8 mouse cellular contexts compared by ENCODE assay signal in the genomic region with DNA sequence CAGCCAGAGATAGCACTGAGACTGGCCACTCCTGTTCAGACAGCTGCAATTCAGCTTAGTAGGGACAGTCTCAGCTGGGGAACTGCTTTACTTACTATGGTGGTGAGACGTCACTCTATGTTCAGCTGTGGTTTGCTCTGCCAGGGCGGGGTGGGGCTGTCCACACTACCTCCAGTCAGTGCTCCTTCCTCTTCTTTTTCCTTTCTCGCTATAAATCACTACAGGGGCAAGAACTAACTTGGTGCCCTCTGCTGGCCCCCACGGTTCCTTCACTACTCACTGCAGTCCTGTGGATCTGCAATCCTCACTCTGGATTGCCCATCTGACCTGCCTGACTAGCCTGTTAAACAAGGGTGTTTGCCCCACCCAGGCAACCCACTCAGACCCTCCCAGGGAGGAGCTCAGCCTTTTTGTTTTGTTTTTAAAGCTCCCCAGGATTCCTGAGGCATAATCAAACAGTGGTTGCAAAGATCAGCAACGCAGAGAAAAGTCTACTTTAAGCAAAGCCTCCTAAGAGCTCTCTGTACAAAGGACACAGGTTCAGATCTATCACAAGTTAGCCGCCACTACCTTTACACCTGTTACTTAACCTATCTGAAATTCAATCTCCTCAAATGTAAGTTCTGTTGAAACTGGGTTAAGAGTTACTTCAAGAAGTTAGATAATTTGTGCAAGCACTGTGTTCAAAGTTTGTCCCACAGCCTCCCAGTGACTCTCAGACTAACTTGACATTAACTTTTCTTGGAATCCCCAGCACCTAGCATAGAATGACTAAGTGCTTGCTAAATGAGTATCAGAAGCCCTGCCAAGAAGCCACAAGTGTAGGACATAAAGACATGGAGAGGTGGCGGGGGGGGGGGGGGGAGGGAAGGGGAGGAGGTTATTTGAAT. TPM values are rescaled to one million over a fixed set of nuclear protein-coding genes. Genes with fewer than 3 reads are reported as not detected.
A peak's percentile ranks its signal among the peaks of the same experiment; 100 is the strongest.
DNase-seq lines count a peak whose midpoint lies in the region; ATAC-seq and TF ChIP-seq lines count a peak whose summit lies in the region.

No protein-coding gene starts in this region.

- H3K36me3 ChIP-seq in E14TG2a.4 (ENCODE audit: insufficient read depth, low read length): no peaks in the 10 kb centered on the region
- H3K36me3 ChIP-seq in heart, embryonic 10.5 days: no peaks in the 10 kb centered on the region; the same call in 1 of the 2 replicates
- H3K36me3 ChIP-seq in lung, postnatal 0 days (ENCODE audit: insufficient read depth, low read length): no peaks in the 10 kb centered on the region
- no peaks in the 10 kb centered on the region for H3K36me3 ChIP-seq in small intestine, adult 2 months (ENCODE audit: control insufficient read depth, insufficient read depth, low read length)

- WGBS in heart, embryonic 10.5 days: 51% methylated on average over 7 of the region's 7 CpGs
- WGBS in lung, postnatal 0 days: 15% methylated on average over 6 of the region's 7 CpGs
- WGBS in small intestine, adult 2 months: 10% methylated on average over 7 of the region's 7 CpGs

- peak; percentile 73 for ATAC-seq in lung, postnatal 0 days

- peak overlapping the region; percentile 93; the same call in 1 of the 2 replicates for H3K27ac ChIP-seq in heart, embryonic 10.5 days
- H3K27ac ChIP-seq in lung, postnatal 0 days (ENCODE audit: low read length): peak overlapping the region; percentile 93
- H3K27ac ChIP-seq in small intestine, adult 2 months (ENCODE audit: insufficient read depth, low read depth, low read length): no peak overlapping the region

- peaks cover 43% of the 10 kb centered on the region for H3K4me1 ChIP-seq in E14TG2a.4 (replicated peaks; ENCODE audit: low read depth, low read length)
- peaks cover 22% of the 10 kb centered on the region for H3K4me1 ChIP-seq in heart, embryonic 10.5 days
- H3K4me1 ChIP-seq in lung, postnatal 0 days (ENCODE audit: insufficient read depth, low read depth, low read length): peaks cover 16% of the 10 kb centered on the region
- peaks cover 11% of the 10 kb centered on the region for H3K4me1 ChIP-seq in small intestine, adult 2 months (ENCODE audit: control insufficient read depth, insufficient read depth, insufficient read length, low read length)

- 0 out of 2 replicates have a peak overlapping the region, but pooled peaks have one; percentile 23 for H3K9ac ChIP-seq in lung, postnatal 0 days (replicated peaks; ENCODE audit: low read depth)

- peak overlapping the region; percentile 76 for H3K4me2 ChIP-seq in lung, postnatal 0 days (replicated peaks; ENCODE audit: low read depth, low read length)

- 0 out of 2 replicates have a peak, but pooled peaks have one; percentile 2 for TF ChIP-seq EP300 in lung, postnatal 0 days (IDR thresholded peaks at IDR 0.05)

- peak; percentile 47 for DNase-seq in 3134 (ENCODE audit: extremely low read depth, insufficient read length, low spot score)
- DNase-seq in embryo, embryonic 10.5 days (ENCODE audit: low spot score): peak; percentile 32
- no peak for DNase-seq in heart, embryonic 10.5 days (ENCODE audit: low spot score)
- peak; percentile 54 for DNase-seq in kidney, adult 8-10 months
- DNase-seq in lung, postnatal 0 days (ENCODE audit: low spot score): peak; percentile 86
- DNase-seq in right cerebral cortex, postnatal 14 days: no peak

- H3K27me3 ChIP-seq in E14TG2a.4 (ENCODE audit: insufficient read depth, low read length): no peaks in the 10 kb centered on the region
- H3K27me3 ChIP-seq in heart, embryonic 10.5 days (ENCODE audit: insufficient read depth, poor library complexity, severe bottlenecking): no peaks in the 10 kb centered on the region
- H3K27me3 ChIP-seq in lung, postnatal 0 days (replicated peaks; ENCODE audit: insufficient read depth, low read length): no peaks in the 10 kb centered on the region
- H3K27me3 ChIP-seq in small intestine, adult 2 months (ENCODE audit: control insufficient read depth, insufficient read depth, low read length): no peaks in the 10 kb centered on the region

- H3K9me3 ChIP-seq in E14TG2a.4 (ENCODE audit: low read length): no peaks in the 10 kb centered on the region
- H3K9me3 ChIP-seq in heart, embryonic 10.5 days: no peaks in the 10 kb centered on the region
- no peaks in the 10 kb centered on the region for H3K9me3 ChIP-seq in lung, postnatal 0 days (ENCODE audit: low read length)

- no peak for TF ChIP-seq POLR2A in small intestine, adult 2 months (IDR thresholded peaks at IDR 0.05; ENCODE audit: low read depth, low read length)

- TF ChIP-seq CTCF in E14TG2a.4 (conservative IDR thresholded peaks at IDR 0.05; ENCODE audit: low read length): no peak
- TF ChIP-seq CTCF in lung, postnatal 0 days (IDR thresholded peaks at IDR 0.05): peak; percentile 68
- TF ChIP-seq CTCF in small intestine, adult 2 months (IDR thresholded peaks at IDR 0.05; ENCODE audit: extremely low read depth, insufficient read length, insufficient replicate concordance, low read depth, low read length): peak; percentile 34; the same call in 1 of the 2 replicates

- peak overlapping the region; percentile 49; the same call in 1 of the 2 replicates for H3K4me3 ChIP-seq in E14TG2a.4 (replicated peaks; ENCODE audit: low read length)
- H3K4me3 ChIP-seq in heart, embryonic 10.5 days: peak overlapping the region; percentile 74
- peak overlapping the region; percentile 65 for H3K4me3 ChIP-seq in lung, postnatal 0 days (ENCODE audit: low read depth, low read length)
- H3K4me3 ChIP-seq in small intestine, adult 2 months (ENCODE audit: low read depth, low read length): no peak overlapping the region

RNA-seq across cellular contexts. Expression of a gene that starts 1.5 kb away (rescaled TPM):
- 67.8 and 68.2 TPM in 2 replicates for polyA plus RNA-seq in heart, embryonic 10.5 days (2016; fragmentation: Nextera tagmentation; extraction: Ambion mirVana)
- 143 and 155 TPM in 2 replicates for polyA plus RNA-seq in lung, postnatal 0 days (2015; fragmentation: Nextera tagmentation; extraction: Ambion mirVana)
- polyA plus RNA-seq in small intestine, adult 2 months (2012; rRNA removed): 23.6 and 26.8 TPM in 2 replicates

RNA-seq across cellular contexts. Expression of a gene that starts 10.6 kb away (rescaled TPM):
- polyA plus RNA-seq in heart, embryonic 10.5 days (2016; fragmentation: Nextera tagmentation; extraction: Ambion mirVana): 63.8 and 77.5 TPM in 2 replicates
- polyA plus RNA-seq in lung, postnatal 0 days (2015; fragmentation: Nextera tagmentation; extraction: Ambion mirVana): 15.1 and 18.9 TPM in 2 replicates
- polyA plus RNA-seq in small intestine, adult 2 months (2012; rRNA removed): 4.9 and 5.0 TPM in 2 replicates

RNA-seq across cellular contexts. Expression of a gene that starts 14.7 kb away (rescaled TPM):
- 21.3 and 48.5 TPM in 2 replicates for polyA plus RNA-seq in heart, embryonic 10.5 days (2016; fragmentation: Nextera tagmentation; extraction: Ambion mirVana)
- polyA plus RNA-seq in lung, postnatal 0 days (2015; fragmentation: Nextera tagmentation; extraction: Ambion mirVana): 18.8 and 22.4 TPM in 2 replicates
- polyA plus RNA-seq in small intestine, adult 2 months (2012; rRNA removed): 63.6 and 114 TPM in 2 replicates

RNA-seq across cellular contexts. Expression of a gene that starts 40.1 kb away (rescaled TPM):
- not detected in 2 replicates for polyA plus RNA-seq in heart, embryonic 10.5 days (2016; fragmentation: Nextera tagmentation; extraction: Ambion mirVana)
- not detected in 2 replicates for polyA plus RNA-seq in lung, postnatal 0 days (2015; fragmentation: Nextera tagmentation; extraction: Ambion mirVana)
- 0.05 and 0.14 TPM in 2 replicates for polyA plus RNA-seq in small intestine, adult 2 months (2012; rRNA removed)

RNA-seq across cellular contexts. Expression of a gene that starts 40.8 kb away (rescaled TPM):
- polyA plus RNA-seq in heart, embryonic 10.5 days (2016; fragmentation: Nextera tagmentation; extraction: Ambion mirVana): 0.16 and 0.22 TPM in 2 replicates
- 3.0 and 3.7 TPM in 2 replicates for polyA plus RNA-seq in lung, postnatal 0 days (2015; fragmentation: Nextera tagmentation; extraction: Ambion mirVana)
- 9.1 and 14.4 TPM in 2 replicates for polyA plus RNA-seq in small intestine, adult 2 months (2012; rRNA removed)

Comparison
In these comparisons a context has a peak if more than half of its experiments do, and no peak if none do; other contexts are left out.
1. DNase-seq: peak in 3134 (single experiment), embryo, embryonic 10.5 days (single experiment), kidney, adult 8-10 months (2 of 2) and lung, postnatal 0 days (single experiment); none in heart, embryonic 10.5 days (single experiment) and right cerebral cortex, postnatal 14 days (single experiment).